Comparison of ENCODE assay signal across 19 mouse cellular contexts in the genomic region with DNA sequence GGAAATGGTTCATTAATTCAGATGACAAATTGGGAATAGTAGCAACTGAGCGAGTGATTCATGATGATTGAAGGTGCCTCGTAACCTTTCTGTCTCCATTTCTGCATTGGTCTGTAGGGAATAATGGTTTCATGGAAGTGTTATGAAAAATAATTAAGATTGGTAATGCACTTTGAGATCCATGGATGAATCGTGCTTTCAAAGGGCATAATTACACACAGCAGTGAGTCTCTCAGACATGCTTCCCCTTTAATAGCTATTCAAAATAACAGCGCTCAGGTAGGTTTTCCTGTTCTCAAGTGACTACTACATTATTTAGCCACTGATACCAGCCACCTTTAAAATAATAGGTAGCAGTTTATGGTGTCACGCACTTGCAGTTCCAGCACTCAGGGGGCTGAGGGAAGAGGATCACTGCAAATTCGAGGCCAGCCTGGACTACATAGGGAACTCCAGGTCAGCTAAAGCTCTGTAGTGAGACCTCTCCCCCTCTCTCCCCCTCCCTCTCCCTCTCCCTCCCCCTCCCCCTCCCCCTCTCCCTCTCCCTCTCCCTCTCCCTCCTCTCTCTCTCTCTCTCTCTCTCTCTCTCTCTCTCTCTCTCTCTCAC. TPM values are rescaled to one million over a fixed set of nuclear protein-coding genes. Genes with fewer than 3 reads are reported as not detected.
DNase-seq lines count a peak whose midpoint lies in the region; ATAC-seq and TF ChIP-seq lines count a peak whose summit lies in the region.
"Had no signal": no experiment of that assay in that cellular context is flagged by ENCODE, and none has a peak within 500 bp of the region (broad histone marks: within the 10 kb centered on the region; RNA-seq: fewer than 3 reads in every experiment).

No protein-coding gene starts in this region.

- H3K4me1 ChIP-seq in midbrain, embryonic 14.5 days (ENCODE audit: control insufficient read depth, insufficient read depth, low read length), result no peaks in the 10 kb centered on the region
- H3K4me1 ChIP-seq in midbrain, embryonic 11.5 days (ENCODE audit: control insufficient read depth, insufficient read depth, low read length), result no peaks in the 10 kb centered on the region
- H3K4me1 ChIP-seq in neural tube, embryonic 14.5 days (ENCODE audit: control insufficient read depth, insufficient read depth, low read length), result no peaks in the 10 kb centered on the region
- no peaks in the 10 kb centered on the region for H3K4me1 ChIP-seq in heart, embryonic 12.5 days (replicated peaks)
- H3K4me1 ChIP-seq in hindbrain, embryonic 11.5 days (replicated peaks; ENCODE audit: control insufficient read depth, insufficient read depth, low read length), result no peaks in the 10 kb centered on the region
- H3K4me1 ChIP-seq: embryonic facial prominence, embryonic 10.5 days; embryonic facial prominence, embryonic 12.5 days; forebrain, embryonic 12.5 days; forebrain, embryonic 15.5 days had no signal

- DNase-seq in midbrain, embryonic 14.5 days, result peak; percentile 2
- no peak for DNase-seq in midbrain, embryonic 11.5 days (ENCODE audit: low spot score, missing footprints)
- peak; percentile 12 for DNase-seq in brain, embryonic 14.5 days (ENCODE audit: low read depth)
- DNase-seq in hindbrain, embryonic 11.5 days (ENCODE audit: low spot score), result no peak
- DNase-seq: adrenal gland, adult 2 months; adrenal gland, postnatal 10 days; adrenal gland, postnatal 25 days; cerebellum, adult 11-12 months; cerebellum, adult 2 months; cerebellum, adult 9-10 months; cerebellum, postnatal 10 days; cerebellum, postnatal 25 days; forebrain, postnatal 0 days had no signal

- H3K9me3 ChIP-seq in midbrain, embryonic 14.5 days (ENCODE audit: control insufficient read depth, low read length), result no peaks in the 10 kb centered on the region
- no peaks in the 10 kb centered on the region for H3K9me3 ChIP-seq in midbrain, embryonic 11.5 days (ENCODE audit: control insufficient read depth, low read length)
- H3K9me3 ChIP-seq in neural tube, embryonic 14.5 days (ENCODE audit: control insufficient read depth, low read length), result no peaks in the 10 kb centered on the region
- no peaks in the 10 kb centered on the region for H3K9me3 ChIP-seq in heart, embryonic 12.5 days (replicated peaks)
- no peaks in the 10 kb centered on the region for H3K9me3 ChIP-seq in hindbrain, embryonic 11.5 days (ENCODE audit: control insufficient read depth, low read length)
- H3K9me3 ChIP-seq: embryonic facial prominence, embryonic 10.5 days; embryonic facial prominence, embryonic 12.5 days; forebrain, embryonic 12.5 days; forebrain, embryonic 15.5 days had no signal

- no peak overlapping the region for H3K4me2 ChIP-seq in midbrain, embryonic 14.5 days (ENCODE audit: low read length)
- H3K4me2 ChIP-seq in midbrain, embryonic 11.5 days, result no peak overlapping the region
- no peak overlapping the region for H3K4me2 ChIP-seq in neural tube, embryonic 14.5 days (ENCODE audit: low read depth, low read length)
- no peak overlapping the region for H3K4me2 ChIP-seq in heart, embryonic 12.5 days
- no peak overlapping the region for H3K4me2 ChIP-seq in hindbrain, embryonic 11.5 days (replicated peaks; ENCODE audit: low read depth, low read length)
- H3K4me2 ChIP-seq: embryonic facial prominence, embryonic 12.5 days; forebrain, embryonic 12.5 days; forebrain, embryonic 15.5 days had no signal

- no peak for TF ChIP-seq POLR2A in brain, embryonic 14.5 days (IDR thresholded peaks at IDR 0.05; ENCODE audit: borderline replicate concordance, extremely low read depth, insufficient read depth, insufficient read length, poor library complexity, severe bottlenecking)

- H3K9ac ChIP-seq in midbrain, embryonic 14.5 days (replicated peaks; ENCODE audit: low read length), result no peak overlapping the region
- no peak overlapping the region for H3K9ac ChIP-seq in midbrain, embryonic 11.5 days (ENCODE audit: low read length)
- no peak overlapping the region for H3K9ac ChIP-seq in neural tube, embryonic 14.5 days (replicated peaks; ENCODE audit: low read depth, low read length)
- no peak overlapping the region for H3K9ac ChIP-seq in heart, embryonic 12.5 days
- H3K9ac ChIP-seq in hindbrain, embryonic 11.5 days (ENCODE audit: low read depth, low read length), result no peak overlapping the region
- H3K9ac ChIP-seq: embryonic facial prominence, embryonic 12.5 days; forebrain, embryonic 12.5 days; forebrain, embryonic 15.5 days; forebrain, postnatal 0 days had no signal

- WGBS in midbrain, embryonic 14.5 days, result 83% methylated on average over 6 of the region's 6 CpGs
- WGBS in midbrain, embryonic 11.5 days, result 93% methylated on average over 6 of the region's 6 CpGs
- WGBS in neural tube, embryonic 14.5 days, result 58% methylated on average over 6 of the region's 6 CpGs
- WGBS in heart, embryonic 12.5 days, result 73% methylated on average over 6 of the region's 6 CpGs
- WGBS in hindbrain, embryonic 11.5 days, result 78% methylated on average over 6 of the region's 6 CpGs

- H3K27ac ChIP-seq in midbrain, embryonic 14.5 days (replicated peaks; ENCODE audit: low read depth, low read length), result no peak overlapping the region
- H3K27ac ChIP-seq in midbrain, embryonic 11.5 days (ENCODE audit: low read depth, low read length), result no peak overlapping the region
- H3K27ac ChIP-seq in neural tube, embryonic 14.5 days (ENCODE audit: low read depth, low read length), result no peak overlapping the region
- no peak overlapping the region for H3K27ac ChIP-seq in heart, embryonic 12.5 days (ENCODE audit: poor library complexity, severe bottlenecking)
- H3K27ac ChIP-seq in hindbrain, embryonic 11.5 days (ENCODE audit: low read depth, low read length), result no peak overlapping the region
- H3K27ac ChIP-seq: embryonic facial prominence, embryonic 10.5 days; embryonic facial prominence, embryonic 12.5 days; forebrain, embryonic 12.5 days; forebrain, embryonic 15.5 days had no signal

- no peaks in the 10 kb centered on the region for H3K36me3 ChIP-seq in midbrain, embryonic 14.5 days (ENCODE audit: control insufficient read depth, insufficient read depth, low read length)
- H3K36me3 ChIP-seq in midbrain, embryonic 11.5 days (ENCODE audit: control insufficient read depth, insufficient read depth, low read length), result no peaks in the 10 kb centered on the region
- no peaks in the 10 kb centered on the region for H3K36me3 ChIP-seq in neural tube, embryonic 14.5 days (ENCODE audit: control insufficient read depth, insufficient read depth, low read length)
- H3K36me3 ChIP-seq in heart, embryonic 12.5 days, result no peaks in the 10 kb centered on the region
- no peaks in the 10 kb centered on the region for H3K36me3 ChIP-seq in hindbrain, embryonic 11.5 days (ENCODE audit: control insufficient read depth, insufficient read depth, low read length)
- H3K36me3 ChIP-seq: embryonic facial prominence, embryonic 10.5 days; embryonic facial prominence, embryonic 12.5 days; forebrain, embryonic 12.5 days; forebrain, embryonic 15.5 days had no signal

- H3K4me3 ChIP-seq in midbrain, embryonic 14.5 days (replicated peaks; ENCODE audit: low read depth, low read length), result no peak overlapping the region
- H3K4me3 ChIP-seq in midbrain, embryonic 11.5 days (ENCODE audit: low read depth, low read length), result no peak overlapping the region
- H3K4me3 ChIP-seq in neural tube, embryonic 14.5 days (ENCODE audit: low read depth, low read length), result no peak overlapping the region
- H3K4me3 ChIP-seq in heart, embryonic 12.5 days, result no peak overlapping the region
- no peak overlapping the region for H3K4me3 ChIP-seq in hindbrain, embryonic 11.5 days (ENCODE audit: low read depth, low read length)
- H3K4me3 ChIP-seq: embryonic facial prominence, embryonic 10.5 days; embryonic facial prominence, embryonic 12.5 days; forebrain, embryonic 12.5 days; forebrain, embryonic 15.5 days had no signal

- ATAC-seq in midbrain, embryonic 14.5 days (ENCODE audit: low FRiP score, low TSS enrichment), result no peak
- no peak for ATAC-seq in midbrain, embryonic 11.5 days (ENCODE audit: low FRiP score)
- peak; percentile 60; the same call in 1 of the 2 replicates for ATAC-seq in neural tube, embryonic 14.5 days (ENCODE audit: low read depth)
- ATAC-seq in heart, embryonic 12.5 days (ENCODE audit: insufficient number of reproducible peaks, low FRiP score), result no peak
- ATAC-seq in hindbrain, embryonic 11.5 days (ENCODE audit: low FRiP score), result no peak
- ATAC-seq: forebrain, embryonic 15.5 days; forebrain, postnatal 0 days had no signal

- TF ChIP-seq CTCF in brain, embryonic 14.5 days (IDR thresholded peaks at IDR 0.05; ENCODE audit: borderline replicate concordance, extremely low read depth, insufficient read depth, insufficient read length), result no peak

- H3K27me3 ChIP-seq in midbrain, embryonic 14.5 days (ENCODE audit: control insufficient read depth, insufficient read depth, low read length), result no peaks in the 10 kb centered on the region
- no peaks in the 10 kb centered on the region for H3K27me3 ChIP-seq in midbrain, embryonic 11.5 days (ENCODE audit: control insufficient read depth, insufficient read depth, low read length)
- no peaks in the 10 kb centered on the region for H3K27me3 ChIP-seq in neural tube, embryonic 14.5 days (ENCODE audit: control insufficient read depth, insufficient read depth, low read length)
- H3K27me3 ChIP-seq in heart, embryonic 12.5 days (replicated peaks), result no peaks in the 10 kb centered on the region
- H3K27me3 ChIP-seq in hindbrain, embryonic 11.5 days (ENCODE audit: control insufficient read depth, insufficient read depth, low read length), result no peaks in the 10 kb centered on the region
- H3K27me3 ChIP-seq: embryonic facial prominence, embryonic 12.5 days; forebrain, embryonic 12.5 days; forebrain, embryonic 15.5 days had no signal

RNA-seq across cellular contexts. Expression of gene Stag2, which starts 29.6 kb away (rescaled TPM):
- 27.2 and 34.7 TPM in 2 replicates for polyA plus RNA-seq in midbrain, embryonic 14.5 days (2014; fragmentation: Nextera tagmentation; extraction: Ambion mirVana)
- polyA plus RNA-seq in midbrain, embryonic 11.5 days (2014; fragmentation: Nextera tagmentation; extraction: Ambion mirVana), result 61.8 and 65.1 TPM in 2 replicates
- polyA plus RNA-seq in brain, embryonic 14.5 days (2012; rRNA removed), result 25.8 and 28.4 TPM in 2 replicates
- 30.8 and 31.5 TPM in 2 replicates for polyA plus RNA-seq in neural tube, embryonic 14.5 days (2014; fragmentation: Nextera tagmentation; extraction: Ambion mirVana)
- 42.7 and 48.2 TPM in 2 replicates for polyA plus RNA-seq in heart, embryonic 12.5 days (2016; fragmentation: Nextera tagmentation; extraction: Ambion mirVana)
- 48.7 and 51.9 TPM in 2 replicates for polyA plus RNA-seq in hindbrain, embryonic 11.5 days (2014; fragmentation: Nextera tagmentation; extraction: Ambion mirVana)

Comparison
In these comparisons a context has a peak if more than half of its experiments do, and no peak if none do; other contexts are left out.
1. DNase-seq: peak in midbrain, embryonic 14.5 days (single experiment) and brain, embryonic 14.5 days (single experiment); none in midbrain, embryonic 11.5 days (single experiment) and hindbrain, embryonic 11.5 days (single experiment).